Mouse (Mus musculus) liver, postnatal 0 days (tissue): ENCODE data around the gene 4933402N03Rik.

Experiments
- CTCF ChIP-seq: sonication (generic); IDR thresholded peaks from 2 replicates; pipeline ENCODE4 v1.5.1; 2016; ENCODE audit warnings: antibody characterized with exemption, low read depth
- EP300 ChIP-seq: IDR thresholded peaks from 2 replicates; pipeline ENCODE4 v1.6.1; 2016; ENCODE audit warnings: antibody characterized with exemption, low read depth, mild to moderate bottlenecking

- no peak for TF ChIP-seq CTCF
- TF ChIP-seq EP300 = no peak
These were observed 21.7 kb upstream of the 4933402N03Rik start for GRCm38 (mm10) chr7:131167771-131168170.
